Mouse (Mus musculus) small intestine, adult 2 months (tissue): ENCODE results near the gene Batf. TPM values are rescaled to one million over a fixed set of nuclear protein-coding genes. Genes with fewer than 3 reads are reported as not detected.

Experiments
- H3K27ac ChIP-seq: fragments of 200-500 bp; 2 replicates; pipeline ENCODE4 v1.5.1; 2012; ENCODE audit warnings: low read depth, low read length, control low read depth, inconsistent platforms; ENCODE audit not compliant: insufficient read depth
- H3K27me3 ChIP-seq: fragments of 200-500 bp; 2 replicates; pipeline ENCODE4 v1.6.1; 2012; ENCODE audit warnings: mild to moderate bottlenecking, moderate library complexity, low read length, inconsistent platforms; ENCODE audit not compliant: control insufficient read depth, insufficient read depth
- H3K36me3 ChIP-seq: fragments of 200-500 bp; 2 replicates; pipeline ENCODE4 v1.6.1; 2012; ENCODE audit warnings: mild to moderate bottlenecking, low read length, control low read depth, inconsistent platforms; ENCODE audit not compliant: control insufficient read depth, insufficient read depth
- H3K4me1 ChIP-seq: fragments of 200-500 bp; 2 replicates; pipeline ENCODE4 v1.6.1; 2012; ENCODE audit warnings: low read length, inconsistent platforms, mixed read lengths; ENCODE audit not compliant: control insufficient read depth, insufficient read depth, insufficient read length
- H3K4me3 ChIP-seq: fragments of 200-500 bp; 2 replicates; pipeline ENCODE4 v1.5.1; 2012; ENCODE audit warnings: low read depth, mild to moderate bottlenecking, control low read depth, inconsistent platforms, low read length, moderate library complexity
- CTCF ChIP-seq: fragments of 200-500 bp; IDR thresholded peaks from 2 replicates; pipeline ENCODE4 v1.5.1; 2012; ENCODE audit warnings: low read depth, mild to moderate bottlenecking, control low read depth, inconsistent platforms, low read length, moderate library complexity, mixed read lengths; ENCODE audit not compliant: insufficient replicate concordance, insufficient read length; ENCODE audit errors: extremely low read depth
- POLR2A ChIP-seq: fragments of 200-500 bp; IDR thresholded peaks from 2 replicates; pipeline ENCODE4 v1.6.1; 2012; ENCODE audit warnings: low read depth, mild to moderate bottlenecking, control low read depth, inconsistent platforms, low read length, moderate library complexity
- WGBS: fragments of 180-500 bp; shearing (Covaris S2); methylation state at CpG from one replicate; pipeline ENCODE4 v1.1.7; 2018; 5-methylcytosine and 5-hydroxymethylcytosine counted together
- polyA plus RNA-seq: library from polyadenylated mRNA; depleted of rRNA; stranded (reverse); fragments of >200 nt; gene quantifications from 2 replicates; pipeline ENCODE4 v1.2.3, GENCODE M21; 2012

The Batf gene
- polyA plus RNA-seq, 1 experiment = 7.1 TPM

DNA sequence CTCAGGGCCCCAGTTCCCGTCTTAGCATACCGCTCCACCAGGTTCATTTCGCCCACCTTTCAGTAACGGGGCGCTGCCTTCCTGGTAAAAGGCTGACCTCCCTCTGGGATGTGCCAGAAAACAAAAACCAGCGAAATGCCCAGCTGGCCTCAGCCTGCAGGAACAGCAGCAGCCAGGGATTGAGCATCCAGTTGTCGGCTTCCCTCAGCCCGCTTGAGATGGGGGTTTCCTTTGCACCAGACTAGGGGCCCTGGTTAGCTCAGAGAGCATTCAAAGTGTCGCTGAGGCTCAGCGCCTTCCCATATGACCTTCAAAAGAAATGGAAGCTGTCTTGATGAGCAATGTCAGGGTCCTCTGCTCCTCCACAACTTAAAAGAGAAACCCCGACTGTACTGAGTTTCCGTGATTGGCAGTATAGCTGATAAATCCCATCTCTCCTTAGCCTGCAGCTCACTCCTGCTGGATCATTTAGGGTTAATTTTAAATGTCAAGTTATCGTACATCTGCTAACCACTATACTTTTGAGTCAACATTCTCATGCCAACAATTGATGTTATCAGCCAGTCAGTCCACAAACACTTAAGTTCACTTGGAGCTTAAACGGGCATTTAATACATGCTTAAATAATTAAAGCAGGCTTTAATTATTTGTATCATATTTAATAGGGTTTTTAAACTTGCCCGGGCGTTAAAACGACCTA is 19.5 kb downstream of the Batf start:
- Histone ChIP-seq H3K4me3 (peak overlapping the region; percentile 62), H3K4me1 (peaks cover 12% of the 10 kb centered on the region; the same call in 1 of the 2 replicates), H3K27ac (peak overlapping the region; percentile 8; the same call in 1 of the 2 replicates), H3K27me3 (no peaks in the 10 kb centered on the region), H3K36me3 (no peaks in the 10 kb centered on the region)
- 11% methylated on average over 17 of the region's 17 CpGs for WGBS
- TF ChIP-seq POLR2A (no peak), CTCF (no peak)

DNA sequence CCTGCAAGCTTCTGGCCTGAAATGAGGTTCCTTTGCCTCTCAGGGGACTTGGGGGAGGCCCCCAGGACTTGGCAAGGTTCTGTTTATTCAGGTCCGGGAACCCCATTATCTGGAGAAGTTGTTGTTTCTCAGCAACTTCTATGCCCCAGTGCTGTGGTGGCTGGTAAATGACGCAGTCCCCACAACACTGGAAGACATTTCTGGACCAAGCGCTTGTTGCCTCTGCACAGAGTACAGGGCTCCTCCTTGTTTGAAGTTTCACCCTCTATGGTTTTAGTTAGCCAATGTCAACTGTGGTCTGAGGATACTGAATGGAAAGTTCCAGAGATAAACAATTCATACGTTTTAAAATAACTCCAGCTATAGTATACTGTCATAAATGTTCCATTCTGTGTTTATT is 20.4 kb downstream of the Batf start:
- WGBS = 57% methylated on average over 4 of the region's 4 CpGs
- Histone ChIP-seq H3K27ac (no peak overlapping the region), H3K4me1 (peaks cover 12% of the 10 kb centered on the region; the same call in 1 of the 2 replicates), H3K27me3 (no peaks in the 10 kb centered on the region), H3K4me3 (no peak overlapping the region), H3K36me3 (no peaks in the 10 kb centered on the region)
- no peak for TF ChIP-seq CTCF
- TF ChIP-seq POLR2A = no peak

DNA sequence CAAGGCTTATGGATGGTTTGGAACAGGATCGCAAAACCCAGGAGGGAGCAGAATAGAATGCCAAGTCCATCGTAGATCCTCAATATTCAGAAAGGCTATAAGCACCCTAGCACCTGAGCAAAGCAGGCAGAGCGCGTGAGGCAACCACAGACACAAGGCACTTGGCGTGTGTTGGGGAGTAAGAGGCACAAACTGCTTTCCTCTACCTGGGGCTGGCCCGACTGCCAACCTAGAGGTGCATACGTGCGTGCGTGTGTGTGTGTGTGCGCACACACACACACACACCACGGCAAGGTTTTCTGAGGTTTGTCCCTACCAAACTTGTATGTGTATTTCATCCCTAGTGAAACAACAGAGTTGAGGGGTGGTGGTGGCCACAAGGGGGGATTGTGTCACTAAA is 20.9 kb downstream of the Batf start:
- no peak overlapping the region for H3K27ac ChIP-seq
- 85% methylated on average over 11 of the region's 11 CpGs for WGBS
- no peaks in the 10 kb centered on the region for H3K36me3 ChIP-seq
- H3K4me1 ChIP-seq = peaks cover 12% of the 10 kb centered on the region; the same call in 1 of the 2 replicates
- no peak overlapping the region for H3K4me3 ChIP-seq
- TF ChIP-seq POLR2A (no peak), CTCF (no peak)
- no peaks in the 10 kb centered on the region for H3K27me3 ChIP-seq

DNA sequence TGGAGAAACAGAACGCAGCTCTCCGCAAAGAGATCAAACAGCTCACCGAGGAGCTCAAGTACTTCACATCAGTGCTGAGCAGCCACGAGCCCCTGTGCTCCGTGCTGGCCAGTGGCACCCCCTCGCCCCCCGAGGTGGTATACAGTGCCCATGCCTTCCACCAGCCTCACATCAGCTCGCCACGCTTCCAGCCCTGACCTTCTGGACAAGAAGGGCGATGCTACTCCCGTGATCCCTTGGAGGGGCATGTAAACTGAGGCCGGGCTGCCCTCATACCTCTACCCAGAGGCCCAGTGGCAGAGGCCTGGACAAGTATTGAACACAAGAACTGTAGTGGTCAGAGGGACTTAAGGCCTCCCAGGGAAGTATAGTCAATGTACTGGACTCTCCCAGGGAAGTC is 22.1 kb downstream of the Batf start:
- no peak overlapping the region for H3K27ac ChIP-seq
- 86% methylated on average over 12 of the region's 12 CpGs for WGBS
- no peak overlapping the region for H3K4me3 ChIP-seq
- no peaks in the 10 kb centered on the region for H3K27me3 ChIP-seq
- H3K4me1 ChIP-seq = peaks cover 12% of the 10 kb centered on the region; the same call in 1 of the 2 replicates
- TF ChIP-seq CTCF (no peak), POLR2A (no peak)
- no peaks in the 10 kb centered on the region for H3K36me3 ChIP-seq

DNA sequence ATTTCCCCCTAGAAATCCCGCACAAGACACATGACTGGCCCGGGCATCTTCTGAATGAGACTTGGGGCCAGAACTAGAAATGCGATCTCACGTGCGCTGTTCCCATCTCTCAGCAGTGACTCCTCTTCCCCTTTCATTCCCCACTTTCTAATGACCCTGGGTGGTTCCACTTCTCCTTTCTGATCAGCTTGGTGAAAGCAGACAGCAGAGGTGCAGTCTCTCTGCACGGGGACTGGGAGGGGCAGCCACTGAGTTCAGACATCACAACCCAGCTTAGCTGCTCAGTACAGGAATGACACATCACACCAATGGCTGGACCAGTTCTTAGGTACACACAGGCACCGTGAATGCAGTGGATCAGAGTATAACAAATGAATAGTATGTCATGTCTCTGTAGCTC is 24.2 kb downstream of the Batf start:
- no peak overlapping the region for H3K27ac ChIP-seq
- H3K36me3 ChIP-seq = no peaks in the 10 kb centered on the region
- 54% methylated on average over 7 of the region's 7 CpGs for WGBS
- no peaks in the 10 kb centered on the region for H3K27me3 ChIP-seq
- H3K4me1 ChIP-seq = peaks cover 2% of the 10 kb centered on the region; the same call in 1 of the 2 replicates
- no peak for TF ChIP-seq CTCF
- no peak for TF ChIP-seq POLR2A
- no peak overlapping the region for H3K4me3 ChIP-seq

DNA sequence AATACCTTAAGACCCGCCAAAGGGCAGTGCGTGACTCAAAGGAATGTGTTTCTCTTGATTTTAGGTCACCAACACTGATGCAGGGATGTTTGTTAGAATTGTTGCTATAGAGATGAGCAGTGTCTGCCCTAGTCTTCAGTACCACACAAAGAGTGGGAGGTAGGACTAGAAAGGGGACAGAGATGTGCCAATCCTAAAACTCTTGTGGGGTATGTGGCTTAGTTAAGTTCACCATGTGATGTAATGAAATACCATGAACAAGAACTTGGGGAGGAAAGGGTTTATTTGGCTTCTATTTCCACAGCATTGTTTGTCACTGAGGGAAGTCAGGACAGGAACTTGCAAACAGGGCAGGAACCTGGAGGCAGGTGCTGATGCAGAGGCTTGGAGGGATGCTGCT is 26.1 kb downstream of the Batf start:
- TF ChIP-seq POLR2A (no peak), CTCF (no peak)
- WGBS = 75% methylated on average over 2 of the region's 2 CpGs

DNA sequence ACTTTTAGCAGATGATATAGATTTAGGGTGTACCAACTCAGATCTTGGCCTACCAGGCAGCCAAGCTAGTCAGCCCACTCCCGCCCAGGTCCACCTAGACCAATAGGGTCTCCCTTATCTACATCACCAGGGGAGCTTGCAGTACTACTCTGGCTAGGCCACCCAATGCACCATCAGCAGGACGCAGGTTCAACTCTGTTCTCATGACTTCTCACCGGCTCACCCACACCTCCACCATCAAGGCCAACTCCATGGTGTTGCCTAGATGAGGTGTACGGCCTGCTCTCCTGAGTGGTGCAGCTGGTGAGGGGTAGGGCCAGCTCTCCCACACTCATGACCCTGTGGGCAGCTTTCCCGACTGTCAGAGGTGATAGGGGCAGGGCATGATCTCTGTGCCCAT is 27.7 kb downstream of the Batf start:
- WGBS = 92% methylated on average over 5 of the region's 5 CpGs

More for the DNA sequence above, 26.1 kb downstream of the Batf start:
- Histone ChIP-seq H3K27me3 (no peaks in the 10 kb centered on the region), H3K4me3 (no peak overlapping the region), H3K4me1 (no peaks in the 10 kb centered on the region), H3K27ac (no peak overlapping the region), H3K36me3 (no peaks in the 10 kb centered on the region)

More for the DNA sequence above, 27.7 kb downstream of the Batf start:
- no peaks in the 10 kb centered on the region for H3K27me3 ChIP-seq
- TF ChIP-seq CTCF = no peak
- no peak for TF ChIP-seq POLR2A
- H3K4me3 ChIP-seq = no peak overlapping the region
- H3K4me1 ChIP-seq = no peaks in the 10 kb centered on the region
- H3K36me3 ChIP-seq = no peaks in the 10 kb centered on the region
- H3K27ac ChIP-seq = no peak overlapping the region
